Mouse (Mus musculus): ENCODE measurements around the gene Gramd1c. TPM values are rescaled to one million over a fixed set of nuclear protein-coding genes. Genes with fewer than 3 reads are reported as not detected.

Gene Gramd1c
- polyA plus RNA-seq, 1 experiment from 2014 or later = 3.4 TPM

DNA sequence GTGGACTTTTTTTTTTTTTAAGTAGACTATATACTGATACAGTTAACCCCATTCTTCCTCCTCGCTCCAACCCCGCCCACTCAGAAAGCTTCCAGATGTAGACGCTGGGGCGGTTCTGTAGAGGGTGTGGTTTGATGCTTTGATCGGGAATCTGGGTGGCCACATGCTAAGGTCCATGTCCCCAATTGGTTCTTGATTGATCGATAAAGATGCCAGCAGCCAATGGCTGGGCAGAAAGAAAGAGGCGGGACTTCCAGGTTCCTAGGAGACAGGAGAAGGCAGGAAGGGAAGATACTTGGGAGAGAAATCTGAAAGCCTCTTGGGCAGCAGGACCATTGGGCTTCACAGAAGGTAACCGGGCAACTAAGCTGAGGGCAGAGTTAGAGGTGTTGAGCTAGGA is 7.4 kb downstream of the Gramd1c start:
- no peak overlapping the region for H3K4me3 ChIP-seq
- no peaks in the 10 kb centered on the region for H3K4me1 ChIP-seq
- H3K36me3 ChIP-seq = no peaks in the 10 kb centered on the region
- H3K9me3 ChIP-seq = no peaks in the 10 kb centered on the region
- WGBS = 61% methylated on average over 8 of the region's 8 CpGs
- H3K9ac ChIP-seq = no peak overlapping the region
- H3K27ac ChIP-seq = no peak overlapping the region
- H3K27me3 ChIP-seq (replicated peaks) = no peaks in the 10 kb centered on the region
- 0 out of 2 replicates have a peak, but pooled peaks have one; percentile 33 for ATAC-seq (ENCODE audit: low FRiP score, low read depth)
- H3K4me2 ChIP-seq (replicated peaks) = no peak overlapping the region

GRCm38 (mm10) chr16:44053265-44053664 is 9.9 kb downstream of the Gramd1c start:
- no peak overlapping the region for H3K27ac ChIP-seq

GRCm38 (mm10) chr16:44052390-44052789 is 10.8 kb downstream of the Gramd1c start:
- ATAC-seq (ENCODE audit: low FRiP score, low read depth) = no peak
- Histone ChIP-seq H3K9ac (no peak overlapping the region), H3K4me2 (replicated peaks) (no peak overlapping the region), H3K27ac (no peak overlapping the region), H3K4me1 (no peaks in the 10 kb centered on the region), H3K27me3 (replicated peaks) (no peaks in the 10 kb centered on the region), H3K36me3 (no peaks in the 10 kb centered on the region), H3K9me3 (no peaks in the 10 kb centered on the region), H3K4me3 (no peak overlapping the region)
- WGBS = 90% methylated on average over 6 of the region's 6 CpGs

More at GRCm38 (mm10) chr16:44053265-44053664, 9.9 kb downstream of the Gramd1c start:
- Histone ChIP-seq H3K9me3 (no peaks in the 10 kb centered on the region), H3K36me3 (no peaks in the 10 kb centered on the region), H3K27me3 (replicated peaks) (no peaks in the 10 kb centered on the region), H3K9ac (no peak overlapping the region), H3K4me2 (replicated peaks) (no peak overlapping the region), H3K4me3 (no peak overlapping the region), H3K4me1 (no peaks in the 10 kb centered on the region)
- WGBS = 75% methylated on average over 6 of the region's 6 CpGs
- no peak for ATAC-seq (ENCODE audit: low FRiP score, low read depth)

DNA sequence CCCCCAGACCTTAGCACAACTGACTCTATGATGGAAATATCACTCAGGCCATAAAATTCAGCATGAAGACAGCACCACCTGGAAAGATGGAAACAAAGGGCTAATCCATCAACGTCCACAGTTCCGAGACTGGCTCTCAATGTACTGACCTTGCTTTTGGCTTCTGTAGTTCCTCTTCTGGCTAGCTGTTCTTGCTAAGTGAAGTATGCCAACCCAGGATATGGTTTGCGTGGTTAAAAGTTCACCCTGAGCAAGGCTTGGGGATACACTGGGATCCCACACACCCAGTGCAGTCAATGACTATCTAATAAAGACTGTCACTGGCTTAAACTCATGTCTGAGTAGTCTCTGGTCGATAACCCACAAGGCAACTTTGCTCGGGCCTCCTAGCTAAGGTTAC is 13.0 kb downstream of the Gramd1c start:
- WGBS = 78% methylated on average over 5 of the region's 5 CpGs
- Histone ChIP-seq H3K4me3 (no peak overlapping the region), H3K9ac (no peak overlapping the region), H3K27ac (no peak overlapping the region), H3K27me3 (replicated peaks) (no peaks in the 10 kb centered on the region), H3K4me1 (no peaks in the 10 kb centered on the region), H3K36me3 (no peaks in the 10 kb centered on the region), H3K9me3 (no peaks in the 10 kb centered on the region), H3K4me2 (replicated peaks) (no peak overlapping the region)
- ATAC-seq (ENCODE audit: low FRiP score, low read depth) = no peak

GRCm38 (mm10) chr16:44039112-44039511 is 24.0 kb downstream of the Gramd1c start:
- ATAC-seq (ENCODE audit: low FRiP score, low read depth) = no peak
- no peak overlapping the region for H3K4me2 ChIP-seq (replicated peaks)
- no peak overlapping the region for H3K4me3 ChIP-seq
- no peaks in the 10 kb centered on the region for H3K9me3 ChIP-seq
- no peak overlapping the region for H3K9ac ChIP-seq
- WGBS = 82% methylated on average over 4 of the region's 4 CpGs
- no peaks in the 10 kb centered on the region for H3K27me3 ChIP-seq (replicated peaks)
- no peaks in the 10 kb centered on the region for H3K36me3 ChIP-seq
- no peaks in the 10 kb centered on the region for H3K4me1 ChIP-seq
- no peak overlapping the region for H3K27ac ChIP-seq

DNA sequence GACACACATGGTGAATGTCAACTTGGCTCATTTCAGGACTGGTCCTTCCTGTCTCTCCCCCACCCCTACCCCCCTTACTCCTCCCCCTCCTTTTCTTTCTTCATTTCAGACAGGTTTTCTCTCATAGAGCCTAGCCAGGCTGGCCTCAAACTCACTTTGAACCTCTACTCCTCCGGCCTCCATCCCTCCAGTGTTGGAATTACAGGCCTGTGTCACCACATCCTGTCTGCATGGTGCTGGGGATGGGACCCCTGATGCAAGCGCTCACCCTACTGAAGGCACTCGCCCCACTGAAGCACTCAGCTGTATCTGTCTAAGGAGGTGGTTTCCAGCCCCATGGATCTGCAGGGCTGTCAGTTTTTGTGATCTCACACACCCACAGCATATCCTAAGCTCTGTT is 27.9 kb downstream of the Gramd1c start:
- no peak overlapping the region for H3K9ac ChIP-seq
- no peak overlapping the region for H3K4me2 ChIP-seq (replicated peaks)
- no peaks in the 10 kb centered on the region for H3K4me1 ChIP-seq
- no peaks in the 10 kb centered on the region for H3K36me3 ChIP-seq
- H3K27ac ChIP-seq = no peak overlapping the region
- no peaks in the 10 kb centered on the region for H3K27me3 ChIP-seq (replicated peaks)
- no peak overlapping the region for H3K4me3 ChIP-seq
- WGBS = 77% methylated on average over 3 of the region's 3 CpGs
- no peaks in the 10 kb centered on the region for H3K9me3 ChIP-seq
- no peak for ATAC-seq (ENCODE audit: low FRiP score, low read depth)

GRCm38 (mm10) chr16:44033365-44033764 is 29.8 kb downstream of the Gramd1c start:
- H3K9ac ChIP-seq = no peak overlapping the region
- no peak overlapping the region for H3K4me2 ChIP-seq (replicated peaks)
- no peak for ATAC-seq (ENCODE audit: low FRiP score, low read depth)
- no peaks in the 10 kb centered on the region for H3K9me3 ChIP-seq
- no peak overlapping the region for H3K27ac ChIP-seq
- WGBS = 85% methylated on average over 5 of the region's 5 CpGs
- H3K4me1 ChIP-seq = no peaks in the 10 kb centered on the region
- H3K4me3 ChIP-seq = no peak overlapping the region
- H3K36me3 ChIP-seq = no peaks in the 10 kb centered on the region
- H3K27me3 ChIP-seq (replicated peaks) = no peaks in the 10 kb centered on the region

DNA sequence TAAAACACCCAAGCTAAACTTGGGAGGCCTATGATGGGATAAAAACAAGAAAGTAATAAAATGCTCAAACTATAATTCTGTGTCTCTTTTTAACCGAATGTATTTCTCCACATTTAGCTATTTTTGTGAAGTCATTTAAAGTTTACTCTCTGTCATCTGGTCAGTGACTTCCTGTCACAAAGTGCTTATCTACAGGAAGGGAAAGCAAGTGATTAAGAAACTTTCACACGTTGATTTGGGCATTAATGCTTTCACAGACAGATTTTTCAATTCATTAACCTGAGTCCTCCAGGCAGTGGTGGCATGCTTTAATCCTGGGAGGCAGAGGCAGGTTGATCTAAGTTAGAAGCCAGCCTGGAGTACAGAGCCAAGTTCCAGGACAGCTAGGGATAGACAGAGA is 33.9 kb downstream of the Gramd1c start:
- 81% methylated on average over 2 of the region's 2 CpGs for WGBS
- H3K27ac ChIP-seq = no peak overlapping the region
- H3K4me2 ChIP-seq (replicated peaks) = no peak overlapping the region
- no peak overlapping the region for H3K4me3 ChIP-seq
- no peak for ATAC-seq (ENCODE audit: low FRiP score, low read depth)
- H3K4me1 ChIP-seq = no peaks in the 10 kb centered on the region
- no peaks in the 10 kb centered on the region for H3K9me3 ChIP-seq
- H3K9ac ChIP-seq = no peak overlapping the region
- no peaks in the 10 kb centered on the region for H3K27me3 ChIP-seq (replicated peaks)
- H3K36me3 ChIP-seq = no peaks in the 10 kb centered on the region

GRCm38 (mm10) chr16:44026822-44027221 is 36.3 kb downstream of the Gramd1c start:
- no peak overlapping the region for H3K4me3 ChIP-seq
- H3K36me3 ChIP-seq = no peaks in the 10 kb centered on the region
- no peak for ATAC-seq (ENCODE audit: low FRiP score, low read depth)
- H3K4me1 ChIP-seq = no peaks in the 10 kb centered on the region
- no peaks in the 10 kb centered on the region for H3K9me3 ChIP-seq
- no peak overlapping the region for H3K9ac ChIP-seq
- 87% methylated on average over 9 of the region's 9 CpGs for WGBS
- no peak overlapping the region for H3K4me2 ChIP-seq (replicated peaks)
- H3K27me3 ChIP-seq (replicated peaks) = no peaks in the 10 kb centered on the region
- H3K27ac ChIP-seq = no peak overlapping the region

DNA sequence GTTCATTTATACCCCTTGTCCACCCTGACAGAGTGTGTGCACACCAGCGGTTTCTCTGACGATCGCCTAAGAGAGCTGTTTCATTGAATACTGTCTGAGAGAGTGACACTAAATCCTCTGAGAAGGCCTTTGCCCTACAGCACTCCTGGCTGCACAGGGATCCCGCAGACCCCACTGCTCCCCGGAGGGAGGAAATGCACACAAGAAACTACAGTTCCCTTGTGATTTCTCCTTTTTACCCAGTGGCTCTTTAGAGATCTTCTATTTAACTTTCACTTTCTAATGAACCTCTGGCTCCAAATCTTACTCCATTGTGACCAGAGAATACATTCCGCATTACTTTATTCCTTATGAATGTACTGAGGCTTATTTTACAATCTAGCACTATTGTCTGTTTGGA is 36.9 kb downstream of the Gramd1c start:
- Histone ChIP-seq H3K27ac (no peak overlapping the region), H3K4me3 (no peak overlapping the region), H3K9ac (no peak overlapping the region), H3K4me1 (no peaks in the 10 kb centered on the region), H3K9me3 (no peaks in the 10 kb centered on the region), H3K4me2 (replicated peaks) (no peak overlapping the region), H3K36me3 (no peaks in the 10 kb centered on the region), H3K27me3 (replicated peaks) (no peaks in the 10 kb centered on the region)
- 64% methylated on average over 6 of the region's 6 CpGs for WGBS
- ATAC-seq (ENCODE audit: low FRiP score, low read depth) = no peak

DNA sequence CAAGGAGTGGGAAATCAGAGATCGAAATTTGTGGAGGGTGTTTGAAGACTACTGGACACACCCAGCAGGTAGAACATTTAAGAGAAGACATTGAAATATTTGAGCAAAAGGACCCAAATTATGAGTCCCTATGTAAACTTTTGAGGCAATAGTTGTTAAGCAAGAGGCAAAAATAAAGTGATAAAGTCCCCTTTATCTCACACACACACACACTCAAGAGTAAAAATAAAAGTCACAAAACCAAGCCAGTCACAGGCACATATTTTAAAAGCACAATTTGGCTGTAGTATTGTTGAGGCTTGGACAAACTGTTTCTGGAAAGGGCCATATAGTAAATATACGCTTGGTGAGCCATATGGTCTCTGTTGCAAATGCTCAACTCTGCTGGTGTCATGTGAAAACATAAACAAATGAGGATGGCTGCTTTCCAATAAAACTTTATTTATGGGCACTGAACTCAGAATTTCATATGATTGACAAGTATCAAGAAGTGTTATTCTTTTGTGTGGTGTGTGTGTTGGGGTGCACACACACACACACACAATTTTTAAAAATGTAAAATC is 44.1 kb downstream of the Gramd1c start:
- 79% methylated on average over 2 of the region's 2 CpGs for WGBS
- ATAC-seq (ENCODE audit: low FRiP score, low read depth) = no peak
- no peak overlapping the region for H3K27ac ChIP-seq

GRCm38 (mm10) chr16:44018372-44018771 is 44.8 kb downstream of the Gramd1c start:
- Histone ChIP-seq H3K9ac (no peak overlapping the region), H3K36me3 (no peaks in the 10 kb centered on the region), H3K27me3 (replicated peaks) (no peaks in the 10 kb centered on the region), H3K4me3 (no peak overlapping the region), H3K9me3 (no peaks in the 10 kb centered on the region), H3K4me1 (no peaks in the 10 kb centered on the region), H3K4me2 (replicated peaks) (no peak overlapping the region), H3K27ac (no peak overlapping the region)
- no peak for ATAC-seq (ENCODE audit: low FRiP score, low read depth)
- WGBS = 62% methylated on average over 7 of the region's 7 CpGs

More for the DNA sequence above, 44.1 kb downstream of the Gramd1c start:
- Histone ChIP-seq H3K9me3 (no peaks in the 10 kb centered on the region), H3K9ac (no peak overlapping the region), H3K4me3 (no peak overlapping the region), H3K27me3 (replicated peaks) (no peaks in the 10 kb centered on the region), H3K4me2 (replicated peaks) (no peak overlapping the region), H3K4me1 (no peaks in the 10 kb centered on the region), H3K36me3 (no peaks in the 10 kb centered on the region)

DNA sequence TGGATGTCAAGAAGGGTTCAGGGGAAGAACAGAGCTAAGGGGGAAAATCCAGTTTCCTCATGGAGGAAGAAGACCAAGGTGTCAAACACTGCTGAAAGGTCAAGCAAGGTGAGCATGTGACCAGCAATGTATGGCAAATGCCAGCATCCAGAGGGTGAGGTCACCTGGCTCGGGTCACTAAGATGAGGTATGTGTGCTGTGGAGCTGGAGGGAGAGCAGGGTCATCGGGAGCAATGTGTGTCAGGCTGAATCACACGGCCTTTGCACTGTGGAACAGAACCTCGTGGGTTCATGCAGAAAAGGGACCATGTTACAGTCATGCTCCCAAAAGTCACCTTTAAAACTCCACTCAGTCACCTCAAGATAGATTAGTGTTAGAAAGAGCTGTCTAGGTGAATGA is 45.4 kb downstream of the Gramd1c start:
- no peak for ATAC-seq (ENCODE audit: low FRiP score, low read depth)
- Histone ChIP-seq H3K4me1 (no peaks in the 10 kb centered on the region), H3K27me3 (replicated peaks) (no peaks in the 10 kb centered on the region), H3K27ac (no peak overlapping the region), H3K9ac (no peak overlapping the region), H3K4me3 (no peak overlapping the region), H3K4me2 (replicated peaks) (no peak overlapping the region), H3K9me3 (no peaks in the 10 kb centered on the region), H3K36me3 (no peaks in the 10 kb centered on the region)
- WGBS = 86% methylated on average over 4 of the region's 4 CpGs

Measured in neural tube, embryonic 12.5 days (tissue).